Mouse (Mus musculus): ENCODE measurements around the gene Rer1.
A peak's percentile ranks its signal among the peaks of the same experiment; 100 is the strongest.

Gene Rer1

DNA sequence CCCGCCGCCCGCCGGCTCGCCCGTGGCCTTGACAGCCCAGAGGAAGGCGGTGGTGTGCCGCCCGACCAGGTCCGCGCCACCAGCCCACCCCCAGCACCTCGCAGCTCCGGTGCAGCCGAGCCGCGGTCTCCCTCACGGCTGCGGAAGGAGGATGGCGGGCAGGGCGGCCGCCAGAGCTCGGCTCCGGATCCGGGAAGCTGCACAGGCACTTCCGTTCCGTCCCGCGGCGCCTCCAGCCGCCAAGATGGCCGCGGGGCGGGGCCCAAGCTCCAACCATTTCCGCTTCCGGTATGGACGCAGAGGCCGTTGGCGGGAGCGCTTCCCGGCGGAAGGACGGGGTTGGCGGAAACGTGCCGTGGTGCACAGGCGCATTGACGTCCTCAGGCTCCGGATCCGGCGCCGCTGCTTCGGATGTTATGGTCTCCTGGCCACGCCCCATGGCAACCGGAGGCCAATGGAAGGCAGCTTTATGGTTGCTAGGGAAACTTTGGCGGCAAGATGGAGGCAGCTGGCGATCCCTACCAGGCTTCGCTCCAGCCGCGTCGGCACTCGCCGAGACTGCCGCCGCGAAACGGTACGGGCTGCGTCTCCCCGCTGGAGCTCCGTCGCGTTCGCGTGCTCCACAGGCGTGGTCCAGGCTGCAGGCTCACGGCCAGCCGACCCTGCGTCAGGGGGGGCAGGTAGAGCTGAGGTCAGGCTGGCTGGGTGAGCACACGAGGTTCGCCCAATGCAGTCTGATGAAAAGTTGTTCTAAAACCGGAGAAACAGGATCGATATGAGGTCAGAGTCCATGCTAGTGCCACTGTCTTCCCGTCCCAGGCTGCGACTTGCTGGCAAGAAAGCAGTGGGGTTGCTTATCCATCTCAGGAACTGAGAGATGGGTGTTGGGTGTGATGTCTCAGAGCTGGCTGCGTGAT is at the start of gene Rer1, which contains the start of gene Morn1:
Gene Rer1 (minus strand): TSS at position 275 of the 917 bp plus-strand sequence.
Gene Morn1 (plus strand): TSS at position 470 of the 917 bp plus-strand sequence.
- peak; percentile 100 for DNase-seq

- DNase-seq: no peak
These were observed 48.5 kb upstream of the Rer1 start for GRCm38 (mm10) chr4:155134686-155135172.

DNA sequence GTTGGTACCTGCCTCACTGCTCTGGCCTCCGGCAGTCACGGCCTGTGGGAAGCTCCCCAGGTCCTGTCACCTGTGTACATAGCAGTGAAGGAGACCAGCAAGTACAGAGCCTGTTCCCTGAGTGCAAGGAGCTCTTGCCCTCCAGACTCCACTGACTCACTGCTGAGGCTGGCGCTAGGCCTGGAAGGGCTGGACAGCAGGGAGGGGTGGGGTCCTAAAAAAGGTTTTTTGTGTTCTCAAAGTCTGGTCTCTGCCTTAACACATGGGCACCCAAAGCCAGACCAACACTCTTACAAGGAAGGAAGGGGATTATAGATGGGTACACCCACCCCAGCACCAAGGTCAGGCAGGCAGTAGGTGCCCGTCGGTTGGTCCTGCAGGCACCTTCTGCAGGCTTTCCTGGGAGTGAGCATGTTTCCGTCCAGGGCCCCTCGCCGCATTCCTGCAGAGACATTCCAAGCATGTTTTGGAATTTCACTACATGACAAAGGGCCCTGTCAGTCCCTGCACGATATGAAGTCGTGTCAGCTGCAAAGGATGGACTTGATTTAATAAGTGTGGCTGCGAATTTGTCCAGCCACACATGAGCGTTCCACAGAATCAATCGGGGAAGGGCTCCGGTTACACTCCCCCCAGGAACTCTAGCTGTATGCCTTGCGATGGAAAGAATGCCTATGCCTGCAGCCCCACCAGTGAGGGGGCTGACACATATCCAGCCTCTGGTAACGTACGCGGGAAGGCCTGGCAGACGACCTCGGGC is 47.7 kb upstream of the Rer1 start:
- no peak for DNase-seq

DNA sequence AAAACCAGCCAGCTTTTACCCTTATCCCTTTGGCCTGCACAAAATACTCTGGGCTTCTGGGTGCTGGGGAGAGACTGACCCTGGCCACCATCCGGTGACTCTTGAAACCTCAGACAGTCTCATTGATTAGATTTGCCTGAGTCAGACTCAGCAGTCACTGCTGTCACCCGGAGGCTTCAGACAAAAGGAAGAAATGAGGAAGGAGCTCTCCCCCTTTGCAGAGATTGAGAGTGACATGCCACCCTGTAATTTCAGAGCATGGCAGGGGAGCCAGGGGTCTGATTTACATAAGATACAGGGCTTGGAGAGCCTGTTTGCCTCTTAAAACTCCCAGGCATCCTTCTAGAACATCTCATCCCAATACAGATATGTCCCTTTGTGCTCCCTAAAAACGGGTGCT is 47.0 kb upstream of the Rer1 start:
- no peak for DNase-seq

- DNase-seq: no peak
These were observed 44.4 kb upstream of the Rer1 start for GRCm38 (mm10) chr4:155130616-155131015.

DNA sequence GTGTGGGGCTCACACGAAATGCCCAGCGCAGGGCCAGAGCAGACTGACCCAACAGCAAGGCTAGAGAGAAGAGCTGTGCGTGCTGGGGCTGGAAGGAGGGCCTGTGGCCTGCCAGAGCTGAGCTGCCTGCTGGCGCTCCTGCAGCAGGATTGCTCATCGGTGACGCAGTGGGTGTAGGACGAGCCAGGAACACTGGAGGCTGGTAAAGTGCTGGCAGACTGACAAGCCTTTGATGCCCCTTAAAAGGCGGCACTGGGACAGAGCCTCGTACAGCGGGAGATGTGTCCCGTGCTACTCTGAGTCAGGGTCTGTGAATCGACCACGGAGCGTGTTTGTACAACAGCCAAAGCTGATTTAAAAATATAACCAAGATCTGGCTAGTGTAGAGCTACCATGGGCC is 43.8 kb upstream of the Rer1 start:
- DNase-seq: no peak

DNA sequence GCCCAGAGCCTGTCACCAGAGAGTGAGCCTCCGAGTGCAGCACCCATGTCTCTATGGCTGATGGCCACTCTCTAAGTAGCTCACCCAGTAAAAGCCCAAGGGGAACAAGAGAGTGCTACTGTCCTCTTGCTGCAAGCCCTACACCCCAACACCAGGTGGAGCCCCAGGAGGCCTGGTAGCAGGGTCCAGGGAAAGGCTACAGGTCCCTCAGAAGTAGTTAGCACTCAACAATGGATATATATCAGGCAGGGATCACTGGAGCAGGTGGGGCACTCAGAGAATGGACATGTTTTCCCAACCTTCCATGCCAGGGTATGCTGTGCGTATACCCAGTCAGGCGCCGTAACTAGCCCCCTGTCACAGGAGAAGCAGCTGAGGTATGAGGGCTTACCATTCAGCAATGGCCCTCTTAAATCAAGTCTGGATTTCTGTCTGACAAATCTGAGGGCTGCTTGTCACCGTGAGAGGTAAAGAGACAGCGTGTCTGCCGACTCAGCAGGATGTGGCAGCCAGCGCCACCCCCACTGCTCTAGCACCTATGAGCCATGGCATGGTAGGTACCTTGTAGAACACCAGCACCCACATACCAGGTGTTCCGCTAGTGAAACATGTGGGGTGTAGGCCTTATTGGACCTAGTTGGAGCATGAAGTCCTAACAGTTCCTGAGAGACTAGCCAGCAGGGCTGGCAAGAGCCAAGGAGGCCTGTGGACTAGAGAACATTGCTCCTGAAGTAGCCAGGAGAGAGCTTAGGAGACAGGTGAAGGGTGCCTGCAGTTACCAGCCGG is 43.1 kb upstream of the Rer1 start:
- DNase-seq: peak; percentile 70 to 73

GRCm38 (mm10) chr4:155128411-155128810 is 42.2 kb upstream of the Rer1 start:
- no peak for DNase-seq

DNA sequence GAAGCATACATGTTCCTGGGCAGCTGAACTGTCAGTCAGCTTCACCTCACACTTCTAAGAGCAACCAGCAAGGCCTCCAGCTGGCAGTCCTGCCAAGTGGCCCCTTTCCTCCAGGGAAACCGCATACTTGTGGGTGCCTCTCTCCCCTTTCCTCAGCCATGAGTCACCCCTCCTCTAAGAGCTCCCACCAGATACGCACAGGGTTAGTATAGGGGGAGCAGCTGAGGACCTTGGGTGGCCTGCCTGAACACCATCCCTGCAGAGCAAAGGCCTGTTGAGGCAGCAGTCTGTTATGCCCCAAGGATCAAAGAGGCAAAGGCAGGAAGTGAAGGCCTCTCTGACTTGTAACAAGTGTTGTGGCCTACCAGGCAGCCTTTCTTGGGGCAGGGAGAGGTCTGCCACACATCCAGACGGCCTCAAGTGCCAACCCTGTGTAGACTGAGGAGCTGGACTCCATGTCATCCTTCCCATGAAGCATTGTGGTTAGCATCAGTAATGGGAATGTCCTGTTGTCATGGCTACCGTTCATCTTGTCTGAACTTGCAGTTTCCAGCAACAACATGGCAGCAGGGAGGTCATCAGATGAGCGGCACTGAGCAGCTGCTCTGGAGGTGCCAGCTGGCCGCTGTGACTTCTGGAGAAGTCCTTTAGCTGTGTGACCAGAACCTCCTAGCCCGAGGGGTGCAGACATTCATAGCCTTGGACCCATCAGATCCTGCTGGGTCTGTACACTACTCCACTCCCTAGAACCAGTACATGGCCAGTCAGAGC is 40.6 kb upstream of the Rer1 start:
- no peak for DNase-seq

DNA sequence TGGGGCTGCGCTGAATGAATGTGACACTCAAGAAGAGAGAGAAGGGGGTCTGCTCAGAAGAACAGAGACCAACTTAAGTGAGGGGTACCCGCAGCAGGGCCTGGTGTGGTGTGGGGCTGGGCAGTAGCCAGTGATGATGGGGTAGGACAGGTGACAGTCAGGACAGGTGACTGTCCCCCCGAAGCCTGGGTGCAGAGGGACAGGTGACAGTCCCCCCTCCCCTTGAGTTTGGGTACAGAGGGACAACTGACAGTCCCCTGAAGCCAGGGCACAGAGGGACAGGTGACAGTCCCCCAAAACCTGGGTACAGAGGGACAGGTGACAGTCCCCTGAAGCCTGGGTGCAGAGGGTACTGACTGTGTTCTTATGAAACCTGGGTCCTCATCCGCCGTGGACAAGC is 40.0 kb upstream of the Rer1 start:
- DNase-seq: no peak

- no peak for DNase-seq
These were observed 39.1 kb upstream of the Rer1 start for GRCm38 (mm10) chr4:155125310-155125709.

DNA sequence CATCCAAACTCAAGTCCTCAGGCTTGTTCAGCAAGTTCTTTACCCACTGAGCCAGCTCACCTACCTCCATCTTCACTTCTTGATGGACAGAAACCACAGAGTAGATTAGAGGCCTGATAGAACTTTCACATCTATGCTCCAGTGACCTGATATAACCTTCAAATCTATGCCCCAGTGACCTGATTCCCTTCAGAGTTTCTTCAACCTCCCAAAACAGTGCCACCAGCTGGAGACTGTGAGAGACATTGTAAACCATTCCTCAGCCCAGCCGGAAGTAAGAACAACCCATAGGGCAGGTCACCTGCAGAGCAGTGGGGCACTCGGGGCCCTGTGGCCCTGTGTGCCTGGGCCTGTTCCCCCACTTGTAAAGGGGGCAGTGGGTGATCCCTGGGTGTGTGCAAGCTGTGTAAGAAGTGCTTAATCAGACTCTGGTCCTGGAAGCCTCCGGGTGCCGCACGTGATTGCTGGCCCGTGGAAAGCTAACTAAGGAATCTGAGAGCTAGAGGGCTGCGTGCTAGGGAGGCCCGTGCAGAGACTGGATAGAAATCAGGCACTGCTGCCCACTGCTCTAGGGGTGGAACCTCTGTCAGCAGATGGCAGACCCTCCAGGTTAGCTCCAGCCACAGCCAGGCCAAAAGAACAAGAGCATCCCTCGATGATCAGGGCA is 37.8 kb upstream of the Rer1 start:
- no peak for DNase-seq

DNA sequence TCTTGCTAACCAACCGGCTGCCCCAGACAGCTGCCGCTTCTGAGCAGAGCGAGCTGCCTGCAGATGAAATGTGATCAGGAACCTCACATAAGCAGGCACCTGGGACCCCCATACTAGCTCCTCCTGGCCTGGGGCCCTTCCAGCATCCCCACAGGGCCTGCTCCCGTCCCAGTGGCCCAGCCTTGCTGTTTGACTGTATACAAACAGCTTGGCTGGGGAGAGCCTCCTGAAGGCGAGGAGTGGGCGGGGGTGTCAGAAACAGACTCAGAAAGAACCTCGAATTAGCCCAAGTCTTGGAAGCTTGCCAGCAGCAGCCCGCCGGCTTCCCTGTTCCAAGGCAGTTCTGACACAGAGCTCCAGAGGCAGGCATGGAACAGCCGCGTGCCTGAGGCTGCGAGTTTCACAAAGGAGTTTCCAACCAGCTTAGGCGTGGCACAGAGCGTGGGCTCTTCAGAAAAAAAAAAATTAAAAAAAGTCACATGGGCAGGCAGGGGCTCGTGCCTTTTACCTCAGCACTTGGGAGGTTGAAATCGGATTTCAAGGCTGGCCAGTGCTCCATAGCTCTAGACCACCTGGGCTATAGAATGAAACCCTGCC is 36.4 kb upstream of the Rer1 start:
- no peak for DNase-seq

- DNase-seq: no peak
These were observed 35.8 kb upstream of the Rer1 start for GRCm38 (mm10) chr4:155121915-155122443.

GRCm38 (mm10) chr4:155121222-155121621 is 35.0 kb upstream of the Rer1 start:
- DNase-seq: no peak

DNA sequence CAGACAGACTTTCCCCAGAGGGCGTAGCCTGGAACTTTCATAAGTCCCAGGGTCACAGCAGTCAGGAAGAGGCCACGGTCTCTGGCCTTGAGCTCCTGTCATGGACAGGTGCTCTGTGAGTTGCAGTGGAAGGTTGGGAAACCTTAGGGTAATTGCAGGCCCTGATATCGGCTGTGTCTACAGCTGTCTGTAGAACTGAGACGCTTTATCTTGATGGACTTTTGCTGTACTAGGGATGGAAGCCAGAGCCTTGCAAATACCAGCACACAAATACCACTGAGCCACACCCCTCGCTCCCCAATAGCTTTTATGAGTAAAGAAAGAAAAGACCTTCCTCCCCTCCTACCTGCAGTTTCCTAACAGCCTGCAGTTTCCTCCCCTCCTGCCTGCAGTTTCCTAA is 34.4 kb upstream of the Rer1 start:
- DNase-seq: no peak

DNA sequence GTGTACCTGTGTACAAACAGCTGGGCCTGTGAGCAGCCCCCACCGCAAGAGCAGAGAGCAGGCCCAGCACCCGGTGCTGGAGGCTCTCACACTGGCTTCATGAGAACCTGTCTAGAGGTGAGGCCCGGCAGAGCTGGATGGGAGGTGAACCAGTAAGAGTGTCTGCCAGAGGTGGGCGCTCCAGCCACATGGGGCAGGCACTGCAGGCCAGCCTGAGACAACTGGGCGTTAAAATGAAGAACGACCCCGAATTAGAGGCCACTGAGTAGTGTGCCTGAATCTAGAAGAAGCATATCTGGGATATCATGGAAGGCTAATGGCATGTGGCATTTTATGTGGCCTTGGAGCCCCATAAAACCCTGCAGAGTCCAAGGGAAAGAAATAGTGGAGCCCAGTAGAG is 33.9 kb upstream of the Rer1 start:
- no peak for DNase-seq

- DNase-seq: no peak
These were observed 32.1 kb upstream of the Rer1 start for GRCm38 (mm10) chr4:155118278-155118677.

DNA sequence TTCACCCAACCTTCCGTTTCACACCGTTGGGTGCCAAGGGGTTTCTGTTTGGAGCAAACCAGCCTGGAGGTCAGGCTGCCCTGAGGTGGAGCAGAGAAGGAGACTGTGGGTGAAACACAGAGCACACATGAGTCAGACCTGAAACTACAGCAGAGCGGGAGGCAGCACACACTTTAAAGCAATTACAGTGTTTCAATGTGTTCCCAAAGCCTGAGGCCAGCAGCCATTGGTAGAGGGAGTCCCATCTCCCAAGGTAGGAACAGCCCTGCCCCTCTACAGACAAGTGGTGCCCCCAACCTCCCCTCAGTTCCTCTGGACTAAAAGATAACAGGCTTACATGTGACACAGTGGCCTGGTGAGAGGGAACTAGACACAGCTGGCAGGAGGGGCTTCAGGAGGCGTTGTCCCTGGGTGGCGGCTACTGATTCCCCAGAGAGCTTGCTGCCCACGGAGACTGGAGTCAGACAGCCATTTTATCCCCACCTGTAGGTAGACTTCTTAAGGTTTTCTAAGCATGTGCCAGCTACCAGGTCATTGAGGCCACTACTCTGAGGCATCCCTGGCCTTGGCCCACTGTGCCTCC is 31.3 kb upstream of the Rer1 start:
- DNase-seq: no peak

DNA sequence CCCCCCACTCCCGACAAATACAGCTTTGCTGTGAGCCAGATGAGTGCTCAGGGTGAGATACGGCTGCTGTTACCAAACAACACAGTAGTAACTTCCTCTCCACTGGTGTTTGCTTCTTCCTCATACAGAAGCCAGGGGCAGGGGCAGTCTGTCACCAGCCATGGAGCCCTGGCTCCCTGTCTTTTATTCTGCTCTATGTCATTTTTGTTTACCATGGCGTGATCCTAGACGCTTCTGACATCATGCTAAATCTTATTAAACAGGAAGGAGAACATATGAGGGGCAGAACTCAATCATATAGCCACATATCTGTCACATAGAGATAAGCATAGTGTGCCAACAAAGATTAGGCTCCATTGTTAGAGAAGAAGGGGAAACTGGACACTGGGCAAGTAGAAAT is 30.4 kb upstream of the Rer1 start:
- no peak for DNase-seq

Measured in B cell, adult 2 months (primary cell).